Mouse (Mus musculus) thymus, adult 2 months (tissue): ENCODE measurements around the gene Plekhj1.

Experiments used
- CTCF ChIP-seq: fragments of 200-500 bp; IDR thresholded peaks from 2 replicates; pipeline ENCODE4 v1.5.1; 2012; ENCODE audit warnings: mild to moderate bottlenecking, control low read depth, low read length, moderate library complexity, borderline replicate concordance; ENCODE audit not compliant: control insufficient read depth, poor library complexity, insufficient read depth; ENCODE audit errors: extremely low read depth
- POLR2A ChIP-seq: fragments of 200-500 bp; IDR thresholded peaks from 2 replicates; pipeline ENCODE4 v1.6.1; 2012; ENCODE audit warnings: mild to moderate bottlenecking, low read length, control low read depth, moderate library complexity; ENCODE audit not compliant: control insufficient read depth, poor library complexity, insufficient read depth; ENCODE audit errors: extremely low read depth

DNA sequence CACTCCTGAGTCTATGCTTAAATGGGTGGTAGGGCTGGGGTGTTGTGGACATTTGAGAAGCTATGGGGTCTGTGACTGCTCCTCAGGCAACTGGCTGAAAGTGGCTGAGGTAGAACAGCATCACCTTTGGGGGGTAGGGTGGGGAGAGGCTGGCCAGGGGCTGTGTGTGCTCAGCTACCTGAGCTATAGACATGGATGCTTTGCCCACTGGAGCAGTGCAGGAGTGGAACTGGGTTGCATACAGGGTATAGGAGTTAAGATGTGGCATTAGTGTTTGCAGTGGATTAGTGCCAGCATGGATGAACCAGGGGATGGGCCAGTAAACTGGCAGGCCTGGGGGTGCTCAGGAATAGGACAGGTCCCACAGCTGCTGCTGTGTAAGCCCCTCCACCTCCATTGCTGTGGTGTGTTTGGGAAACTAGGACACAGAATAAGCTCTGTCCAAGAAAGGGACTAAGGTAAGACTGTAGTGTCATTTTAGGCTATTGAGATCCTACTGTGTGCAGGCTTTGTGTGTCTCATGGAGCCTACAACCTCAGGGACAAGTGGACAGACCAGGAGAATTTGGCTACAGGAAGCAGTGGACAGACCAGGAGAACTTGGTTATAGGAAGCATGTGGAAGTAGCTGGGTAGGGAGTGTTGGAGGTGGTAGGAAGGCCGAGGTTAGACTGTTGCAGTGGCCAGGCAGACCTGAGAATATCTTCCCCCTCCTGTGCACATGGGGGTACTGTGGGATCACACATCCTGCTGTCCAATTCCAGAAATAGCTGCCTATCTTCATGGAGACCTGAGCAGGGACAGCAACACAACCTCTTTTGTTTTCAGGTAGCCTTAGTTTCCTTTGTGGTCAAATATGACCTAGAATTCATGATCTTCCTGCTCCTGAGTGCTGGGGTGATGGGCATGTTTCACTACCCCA lies 31.2 kb upstream of the Plekhj1 start:
- TF ChIP-seq CTCF (no peak), POLR2A (no peak)
